Mouse (Mus musculus) ES-E14 (cell line): ENCODE data around the gene Nab1. TPM values are rescaled to one million over a fixed set of nuclear protein-coding genes. Genes with fewer than 3 reads are reported as not detected.
A peak's percentile ranks its signal among the peaks of the same experiment; 100 is the strongest.

ENCODE experiments used
- DNase-seq: peaks from one replicate; pipeline ENCODE4 v3.0.0-alpha.2; 2013; ENCODE audit warnings: low read depth, low spot score
- H3K27ac ChIP-seq: 2 replicates; pipeline ENCODE4 v1.5.1; 2012; ENCODE audit warnings: low read depth, mild to moderate bottlenecking, low read length, moderate library complexity, mixed read lengths; ENCODE audit not compliant: poor library complexity, insufficient read depth, severe bottlenecking
- H3K36me3 ChIP-seq: 2 replicates; pipeline ENCODE4 v1.6.1; 2012; ENCODE audit warnings: mild to moderate bottlenecking, low read length, moderate library complexity, mixed read lengths; ENCODE audit not compliant: control insufficient read depth, poor library complexity, insufficient read depth, severe bottlenecking
- H3K4me1 ChIP-seq, 2 experiments: fragments of 150-350 bp in 1 of 2; sonication (generic) in 1 of 2; 2 replicates each; pipeline ENCODE4 v1.6.1; 2012; ENCODE audit warnings: low read length in 2 of 2, mild to moderate bottlenecking in 1 of 2, mixed read lengths in 1 of 2; ENCODE audit not compliant: control insufficient read depth in 2 of 2, insufficient read depth in 2 of 2, poor library complexity in 1 of 2
- H3K4me3 ChIP-seq, 2 experiments: fragments of 150-350 bp in 1 of 2; sonication (generic) in 1 of 2; 2 replicates each; pipeline ENCODE4 v1.5.1; 2012; ENCODE audit warnings: low read length in 2 of 2, low read depth in 1 of 2, mild to moderate bottlenecking in 1 of 2, mixed read lengths in 1 of 2; ENCODE audit not compliant: insufficient read depth in 1 of 2, poor library complexity in 1 of 2, severe bottlenecking in 1 of 2
- H3K9ac ChIP-seq: 2 replicates; pipeline ENCODE4 v1.6.1; 2012; ENCODE audit warnings: low read depth, mild to moderate bottlenecking, low read length, mixed read lengths; ENCODE audit not compliant: poor library complexity, insufficient read depth, severe bottlenecking
- H3K9me3 ChIP-seq: fragments of 150-350 bp; sonication (generic); 2 replicates; pipeline ENCODE4 v1.6.1; 2012; ENCODE audit warnings: low read depth, mild to moderate bottlenecking, low read length; ENCODE audit not compliant: control insufficient read depth, insufficient read depth
- CHD2 ChIP-seq: IDR thresholded peaks from 2 replicates; pipeline ENCODE4 v1.6.1; 2014; ENCODE audit warnings: mild to moderate bottlenecking, low read depth, low read length, inconsistent platforms
- HCFC1 ChIP-seq: IDR thresholded peaks from 2 replicates; pipeline ENCODE4 v1.6.1; 2012; ENCODE audit warnings: low read length, inconsistent platforms, borderline replicate concordance; ENCODE audit not compliant: insufficient read depth
- MAFK ChIP-seq: IDR thresholded peaks from 2 replicates; pipeline ENCODE4 v1.6.1; 2014; ENCODE audit warnings: mild to moderate bottlenecking, low read depth, low read length, inconsistent platforms; ENCODE audit not compliant: insufficient read depth
- ZC3H11A ChIP-seq: IDR thresholded peaks from 2 replicates; pipeline ENCODE4 v1.6.1; 2012; ENCODE audit warnings: low read depth, mild to moderate bottlenecking, inconsistent platforms, low read length, borderline replicate concordance
- ZNF384 ChIP-seq: IDR thresholded peaks from 2 replicates; pipeline ENCODE4 v1.6.1; 2012; ENCODE audit warnings: low read depth, low read length, inconsistent platforms
- in situ Hi-C, 2 experiments: fragments of 600-800 bp; cut with MboI; formaldehyde crosslinking; loops; one replicate each; pipeline ENCODE4 v1.15.1; 2025; ENCODE audit warnings: low sequenced_read_pairs in 2 of 2, inconsistent platforms in 1 of 2; ENCODE audit not compliant: unreplicated experiment in 2 of 2
- total RNA-seq: library from RNA; depleted of rRNA; stranded (reverse); fragments of 300-350 nt; gene quantifications from 2 replicates; pipeline ENCODE4 v1.2.3, GENCODE M21; 2012

The Nab1 gene
- total RNA-seq, 1 experiment: 13.3 TPM

- H3K4me1 ChIP-seq: peaks cover 2 to 9% of the 10 kb centered on the region in 2 experiments; a peak in 2 of 4 replicates
- TF ChIP-seq ZNF384 (no peak), MAFK (no peak), CHD2 (no peak), HCFC1 (no peak), ZC3H11A (no peak)
- H3K4me3 ChIP-seq: no peak overlapping the region
- H3K36me3 ChIP-seq: no peaks in the 10 kb centered on the region
- no peak for DNase-seq
- no peak overlapping the region for H3K9ac ChIP-seq
- no peaks in the 10 kb centered on the region for H3K9me3 ChIP-seq
- in situ Hi-C loops: no loop called here
- H3K27ac ChIP-seq: no peak overlapping the region
These were observed 72.5 kb downstream of the Nab1 start for GRCm38 (mm10) chr1:52427841-52428464.

DNA sequence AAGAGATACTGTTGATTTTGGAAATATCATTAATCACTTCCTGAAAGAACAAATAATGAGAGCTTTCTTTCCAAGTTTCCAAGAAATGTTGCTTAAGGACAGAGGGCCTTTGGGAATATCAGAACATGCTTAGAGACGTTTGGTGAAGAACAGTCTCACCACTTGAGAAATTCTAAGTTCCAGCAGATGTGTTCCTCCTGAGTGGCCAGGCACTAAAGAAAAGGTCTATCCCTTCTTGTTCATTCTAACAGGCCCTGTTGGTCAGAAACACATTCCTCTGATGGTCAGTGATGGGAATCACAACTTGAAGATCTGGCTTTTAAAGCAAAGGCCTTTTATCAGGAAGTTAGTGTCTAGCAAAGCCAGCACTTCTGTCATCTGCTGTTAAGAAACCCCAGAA, 76.6 kb downstream of the Nab1 start:
- no peak for DNase-seq
- no peak for TF ChIP-seq CHD2
- H3K4me1 ChIP-seq: no peaks in the 10 kb centered on the region
- no peak overlapping the region for H3K4me3 ChIP-seq
- in situ Hi-C loops: no loop called here
- H3K36me3 ChIP-seq: no peaks in the 10 kb centered on the region
- no peak overlapping the region for H3K9ac ChIP-seq
- no peak overlapping the region for H3K27ac ChIP-seq
- no peaks in the 10 kb centered on the region for H3K9me3 ChIP-seq

- no peak for TF ChIP-seq ZC3H11A
- peak; percentile 69 for TF ChIP-seq MAFK
- no peaks in the 10 kb centered on the region for H3K4me1 ChIP-seq
- no peak overlapping the region for H3K9ac ChIP-seq
- DNase-seq: no peak
- in situ Hi-C loops: no loop called here
- no peaks in the 10 kb centered on the region for H3K9me3 ChIP-seq
- no peak overlapping the region for H3K4me3 ChIP-seq
- H3K27ac ChIP-seq: no peak overlapping the region
- H3K36me3 ChIP-seq: no peaks in the 10 kb centered on the region
These were observed 77.4 kb downstream of the Nab1 start for GRCm38 (mm10) chr1:52423057-52423456.

- H3K9ac ChIP-seq: no peak overlapping the region
- no peaks in the 10 kb centered on the region for H3K4me1 ChIP-seq
- TF ChIP-seq CHD2: no peak
- no peak for TF ChIP-seq MAFK
- TF ChIP-seq ZNF384: no peak
- no peak for TF ChIP-seq ZC3H11A
- TF ChIP-seq HCFC1: no peak
- no peak overlapping the region for H3K27ac ChIP-seq
- no peaks in the 10 kb centered on the region for H3K36me3 ChIP-seq
- in situ Hi-C loops: no loop called here
- DNase-seq: no peak
- no peaks in the 10 kb centered on the region for H3K9me3 ChIP-seq
- no peak overlapping the region for H3K4me3 ChIP-seq
These were observed 78.3 kb downstream of the Nab1 start for GRCm38 (mm10) chr1:52422137-52422536.

GRCm38 (mm10) chr1:52421623-52422022, 78.9 kb downstream of the Nab1 start:
- in situ Hi-C loops: no loop called here
- no peak for DNase-seq
- Histone ChIP-seq H3K27ac (no peak overlapping the region), H3K36me3 (no peaks in the 10 kb centered on the region), H3K4me3 (no peak overlapping the region), H3K4me1 (no peaks in the 10 kb centered on the region), H3K9ac (no peak overlapping the region), H3K9me3 (no peaks in the 10 kb centered on the region)
- no peak for TF ChIP-seq HCFC1
- TF ChIP-seq CHD2: no peak
- TF ChIP-seq MAFK: no peak
- no peak for TF ChIP-seq ZC3H11A
- TF ChIP-seq ZNF384: no peak
